Mouse (Mus musculus) embryonic fibroblast, embryonic 13.5 days (primary cell): ENCODE data around the gene Exoc6b.

Experiments used
- CTCF ChIP-seq: IDR thresholded peaks from 2 replicates; pipeline ENCODE4 v1.5.1; 2011; ENCODE audit warnings: mild to moderate bottlenecking, control low read depth, low read length, moderate library complexity, borderline replicate concordance; ENCODE audit not compliant: insufficient read depth
- POLR2A ChIP-seq: IDR thresholded peaks from 2 replicates; pipeline ENCODE4 v1.6.1; 2011; ENCODE audit warnings: low read depth, mild to moderate bottlenecking, control low read depth, low read length, moderate library complexity

- no peak for TF ChIP-seq CTCF
- no peak for TF ChIP-seq POLR2A
These were observed 314.0 kb downstream of the Exoc6b start for GRCm38 (mm10) chr6:84755266-84755665.
